Mouse (Mus musculus) hindbrain, embryonic 13.5 days (tissue): ENCODE results near the gene Iba57. TPM values are rescaled to one million over a fixed set of nuclear protein-coding genes. Genes with fewer than 3 reads are reported as not detected.
A peak's percentile ranks its signal among the peaks of the same experiment; 100 is the strongest.

Source experiments
- ATAC-seq: fragments of 200-750 bp; cut with Nextera tagmentation; 2 replicates; pipeline ENCODE4 v1.8.0; 2017; ENCODE audit warnings: moderate TSS enrichment; ENCODE audit not compliant: low FRiP score
- H3K27ac ChIP-seq: fragments of 300-500 bp; sonication (generic); 2 replicates; pipeline ENCODE4 v1.5.1; 2015; ENCODE audit warnings: inconsistent platforms, mild to moderate bottlenecking, moderate library complexity
- H3K27me3 ChIP-seq: fragments of 300-500 bp; sonication (generic); 2 replicates; pipeline ENCODE4 v1.6.1; 2015; ENCODE audit warnings: mild to moderate bottlenecking, inconsistent platforms
- H3K36me3 ChIP-seq: fragments of 300-500 bp; sonication (generic); 2 replicates; pipeline ENCODE4 v1.6.1; 2015; ENCODE audit warnings: mild to moderate bottlenecking, inconsistent platforms
- H3K4me1 ChIP-seq: fragments of 300-500 bp; sonication (generic); replicated peaks from 2 replicates; pipeline ENCODE4 v1.6.1; 2015; ENCODE audit warnings: inconsistent platforms
- H3K4me2 ChIP-seq: fragments of 300-500 bp; sonication (generic); 2 replicates; pipeline ENCODE4 v1.6.1; 2015; ENCODE audit warnings: inconsistent platforms, mild to moderate bottlenecking, moderate library complexity
- H3K4me3 ChIP-seq: fragments of 300-500 bp; sonication (generic); 2 replicates; pipeline ENCODE4 v1.5.1; 2015; ENCODE audit warnings: mild to moderate bottlenecking, inconsistent platforms
- H3K9ac ChIP-seq: fragments of 300-500 bp; sonication (generic); 2 replicates; pipeline ENCODE4 v1.6.1; 2015; ENCODE audit warnings: mild to moderate bottlenecking, inconsistent platforms
- H3K9me3 ChIP-seq: fragments of 300-500 bp; sonication (generic); 2 replicates; pipeline ENCODE4 v1.6.1; 2016; ENCODE audit warnings: inconsistent platforms
- WGBS: fragments of 180-500 bp; shearing (Covaris S2); methylation state at CpG from one replicate; pipeline ENCODE4 v1.1.7; 2015; 5-methylcytosine and 5-hydroxymethylcytosine counted together
- polyA plus RNA-seq: library from polyadenylated mRNA; unstranded; fragments of >200 nt; fragmentation: Nextera tagmentation; extraction: Ambion mirVana; gene quantifications from 2 replicates; pipeline ENCODE4 v1.2.1, GENCODE M21; 2015

The Iba57 gene
- polyA plus RNA-seq, 1 experiment from 2014 or later, result 6.2 TPM

DNA sequence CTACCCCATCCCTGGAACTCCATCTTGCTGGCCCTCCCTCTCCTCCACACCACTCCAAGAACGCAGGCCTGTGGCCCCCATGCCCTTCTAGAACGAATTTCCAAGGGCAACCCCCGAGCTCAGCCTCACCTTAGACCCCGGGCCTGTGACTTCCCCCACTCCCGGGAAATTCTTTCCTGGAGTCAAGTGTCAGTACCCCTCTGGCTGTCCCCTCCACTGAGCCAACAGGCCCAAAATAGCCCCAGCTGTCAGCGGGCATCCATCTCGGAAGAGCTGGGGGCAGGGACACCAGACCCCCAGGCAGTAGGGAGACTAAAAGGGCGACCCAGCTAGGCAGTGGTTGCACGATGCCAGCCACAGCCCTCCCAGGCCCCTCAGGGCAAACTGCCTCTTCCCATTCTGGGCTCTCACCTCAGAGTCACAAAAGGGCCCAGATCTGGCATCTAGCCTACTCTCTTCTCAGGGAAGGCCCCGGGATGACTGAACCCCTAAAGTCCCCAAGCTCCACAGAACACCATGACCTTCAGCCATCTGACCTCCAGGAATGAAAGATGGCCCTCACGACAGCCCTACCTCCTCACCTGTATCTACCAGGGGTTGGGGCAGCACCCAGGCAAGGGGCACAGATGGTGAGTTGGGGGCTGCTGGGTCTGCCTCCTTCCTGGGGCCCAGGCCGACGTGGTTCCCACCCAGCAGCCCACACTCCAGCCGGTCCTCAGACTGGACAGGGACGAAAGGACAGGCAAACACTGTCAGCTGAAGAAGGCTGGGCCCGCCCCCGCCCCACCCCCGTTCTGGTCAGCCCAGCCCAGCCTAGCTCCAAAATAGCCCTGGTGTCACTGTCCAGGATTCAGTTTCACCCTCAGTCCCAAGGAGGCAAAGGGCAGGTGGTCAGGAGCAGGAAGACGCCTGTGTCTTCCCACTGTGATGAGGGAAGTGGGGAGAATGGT is 24.7 kb downstream of the Iba57 start:
- peaks cover 60% of the 10 kb centered on the region for H3K27me3 ChIP-seq
- no peaks in the 10 kb centered on the region for H3K36me3 ChIP-seq
- no peak overlapping the region for H3K9ac ChIP-seq

DNA sequence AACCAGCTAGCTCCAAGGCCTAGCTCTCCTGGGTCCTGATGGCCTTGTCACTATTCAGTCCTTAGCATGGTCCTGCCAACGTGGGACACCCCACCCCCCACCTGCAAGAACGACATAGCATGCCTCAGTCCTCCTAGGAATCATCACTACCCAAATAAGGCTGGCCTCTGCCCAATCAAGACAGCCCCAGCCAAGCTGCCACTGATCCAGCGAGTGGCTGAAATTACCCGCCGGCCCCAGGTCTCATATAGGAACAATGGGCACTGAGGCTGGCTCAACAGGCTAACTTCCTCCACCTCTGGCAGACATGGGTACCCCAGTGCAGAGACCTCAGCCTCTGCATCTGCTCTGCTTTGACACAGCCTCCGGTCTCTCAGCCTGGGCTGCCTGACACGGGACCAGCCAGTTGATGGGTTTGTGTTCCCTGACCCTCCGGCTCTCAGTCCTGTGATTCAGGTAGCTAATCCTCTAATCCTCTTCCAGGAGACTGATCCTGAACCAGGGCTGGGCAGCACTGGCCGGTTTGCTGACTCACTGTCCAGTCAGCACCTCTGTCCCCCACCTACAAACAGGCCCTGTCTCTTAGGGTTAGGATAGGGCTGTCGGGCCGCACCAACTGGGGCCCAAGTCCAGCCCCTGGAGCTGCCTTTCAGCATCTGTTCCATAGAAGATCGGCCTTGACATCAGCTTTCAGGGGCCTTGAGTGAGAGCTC is 26.4 kb downstream of the Iba57 start:
- 67% methylated on average over 12 of the region's 12 CpGs for WGBS
- Histone ChIP-seq H3K27ac (no peak overlapping the region), H3K36me3 (no peaks in the 10 kb centered on the region), H3K9ac (no peak overlapping the region), H3K4me1 (peaks cover 17% of the 10 kb centered on the region), H3K9me3 (no peaks in the 10 kb centered on the region), H3K4me3 (no peak overlapping the region), H3K27me3 (peaks cover 76% of the 10 kb centered on the region), H3K4me2 (no peak overlapping the region)
- no peak for ATAC-seq

More for the DNA sequence above, 24.7 kb downstream of the Iba57 start:
- peaks cover 17% of the 10 kb centered on the region for H3K4me1 ChIP-seq
- 78% methylated on average over 19 of the region's 19 CpGs for WGBS
- no peak overlapping the region for H3K4me2 ChIP-seq
- no peak overlapping the region for H3K4me3 ChIP-seq
- ATAC-seq, result no peak
- no peaks in the 10 kb centered on the region for H3K9me3 ChIP-seq
- no peak overlapping the region for H3K27ac ChIP-seq

DNA sequence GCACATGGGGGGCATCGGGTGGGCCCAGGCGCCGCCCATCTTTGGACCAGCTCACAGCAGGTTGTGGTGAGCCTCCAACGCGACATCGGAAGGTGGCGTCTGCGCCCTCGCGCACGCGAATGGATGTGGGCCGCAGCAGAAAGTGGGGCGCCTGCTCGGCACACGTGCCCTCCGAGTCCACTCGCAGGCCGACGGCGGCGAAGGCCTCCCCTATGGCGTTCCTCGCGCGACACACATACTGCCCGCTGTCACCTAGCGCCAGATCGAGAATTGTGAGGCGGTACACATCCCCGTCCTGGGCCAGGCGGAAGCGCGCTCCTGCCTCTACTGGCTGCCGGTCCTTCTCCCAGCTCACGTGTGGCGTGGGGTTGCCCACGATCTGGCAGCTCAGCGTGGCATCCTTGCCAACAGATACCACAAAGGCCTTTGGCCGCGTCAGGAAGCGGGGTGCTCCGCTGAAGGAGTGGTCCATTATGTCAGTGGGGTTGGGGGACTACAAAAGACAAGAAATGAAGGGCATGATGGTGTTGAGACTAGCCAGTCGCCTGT is 27.6 kb downstream of the Iba57 start, which contains the start of gene Obscn:
Gene Obscn (minus strand): TSS at position 499 of the 549 bp plus-strand sequence.
- no peaks in the 10 kb centered on the region for H3K9me3 ChIP-seq
- H3K27ac ChIP-seq, result no peak within 1 kb of the TSS
- peaks cover 13% of the 10 kb centered on the region for H3K4me1 ChIP-seq
- H3K27me3 ChIP-seq, result peaks cover 78% of the 10 kb centered on the region
- H3K4me2 ChIP-seq, result peak within 1 kb of the TSS; percentile 55
- H3K9ac ChIP-seq, result peak within 1 kb of the TSS; percentile 51
- 14% methylated on average over 44 of the region's 44 CpGs for WGBS
- no peak for ATAC-seq
- no peaks in the 10 kb centered on the region for H3K36me3 ChIP-seq
- H3K4me3 ChIP-seq, result peak within 1 kb of the TSS; percentile 35

DNA sequence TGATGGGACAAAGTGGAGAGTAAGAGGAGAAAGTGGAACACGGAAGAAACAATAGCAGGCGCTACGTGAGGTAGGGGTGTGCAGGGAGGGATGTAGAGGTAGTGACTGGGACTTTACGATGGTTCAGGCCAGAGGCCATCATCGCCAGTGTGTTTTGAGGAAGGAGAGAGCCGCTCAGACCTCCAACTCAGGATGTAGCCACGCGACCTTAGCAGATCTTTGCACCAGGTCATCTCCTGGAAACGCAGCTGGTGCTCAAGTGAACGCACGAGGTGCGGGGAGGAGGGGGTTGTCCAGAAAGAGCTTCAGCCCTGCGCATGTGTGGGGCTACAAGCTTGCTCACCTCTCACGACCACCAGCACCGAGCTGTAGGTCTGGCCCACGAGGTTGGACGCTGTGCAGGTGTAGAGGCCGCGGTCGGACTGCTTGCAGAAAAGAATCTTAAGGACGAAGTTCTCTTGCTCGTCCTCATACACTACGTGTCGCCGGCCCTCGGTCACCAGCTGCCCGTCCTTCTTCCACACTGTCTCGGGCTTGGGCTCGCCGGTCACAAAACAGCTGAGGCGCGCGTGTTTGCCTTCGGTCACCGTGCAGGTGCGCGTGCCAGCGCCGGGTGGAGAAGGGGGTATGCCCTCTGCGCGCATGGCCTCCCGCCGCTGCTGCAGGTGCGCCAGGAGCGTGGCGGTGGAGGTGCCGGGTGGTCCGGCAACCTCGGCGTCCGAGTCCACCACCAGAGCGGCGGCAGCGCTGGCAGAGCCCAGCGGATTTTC is 28.3 kb downstream of the Iba57 start:
- Histone ChIP-seq H3K27me3 (peaks cover 84% of the 10 kb centered on the region), H3K27ac (no peak overlapping the region), H3K4me1 (peaks cover 13% of the 10 kb centered on the region), H3K36me3 (no peaks in the 10 kb centered on the region), H3K4me2 (peak overlapping the region; percentile 55), H3K9ac (peak overlapping the region; percentile 51), H3K4me3 (peak overlapping the region; percentile 35), H3K9me3 (no peaks in the 10 kb centered on the region)
- WGBS, result 10% methylated on average over 55 of the region's 55 CpGs
- ATAC-seq, result no peak

DNA sequence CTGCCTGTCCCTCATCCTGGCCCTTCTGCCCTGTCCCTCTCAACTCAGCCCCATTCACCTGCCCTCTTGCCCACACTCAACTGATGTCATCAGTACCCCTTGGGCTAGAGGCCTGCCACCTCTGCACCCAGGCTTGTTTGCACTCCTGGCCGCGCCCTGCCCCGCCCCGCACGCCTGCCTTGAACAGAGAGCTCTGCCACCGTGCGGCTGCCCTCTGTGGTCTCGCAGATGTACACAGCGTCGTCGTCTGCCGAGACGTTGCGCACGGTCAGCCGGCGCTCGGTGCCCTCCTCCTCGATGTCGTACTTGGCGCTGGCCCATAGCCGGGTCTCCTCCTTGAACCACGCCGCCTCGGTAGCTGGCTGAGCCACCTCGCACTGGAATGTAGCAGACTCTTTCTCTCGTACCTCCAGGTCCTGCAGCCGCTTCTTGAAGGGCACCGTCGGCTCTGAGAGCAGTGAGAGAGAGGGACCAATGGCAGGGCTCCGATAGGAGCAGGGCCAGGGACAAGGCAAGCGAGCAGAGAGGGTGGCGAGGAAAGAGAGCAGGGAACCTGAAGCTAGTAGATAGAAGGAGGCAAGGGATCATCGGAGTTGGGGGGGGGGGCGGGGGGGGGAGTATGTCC is 29.1 kb downstream of the Iba57 start:
- Histone ChIP-seq H3K9me3 (no peaks in the 10 kb centered on the region), H3K27me3 (peaks cover 79% of the 10 kb centered on the region), H3K4me2 (peak overlapping the region; percentile 55), H3K4me1 (peaks cover 13% of the 10 kb centered on the region), H3K27ac (no peak overlapping the region), H3K36me3 (no peaks in the 10 kb centered on the region), H3K9ac (no peak overlapping the region), H3K4me3 (peak overlapping the region; percentile 35)
- ATAC-seq, result no peak
- 7% methylated on average over 35 of the region's 35 CpGs for WGBS

DNA sequence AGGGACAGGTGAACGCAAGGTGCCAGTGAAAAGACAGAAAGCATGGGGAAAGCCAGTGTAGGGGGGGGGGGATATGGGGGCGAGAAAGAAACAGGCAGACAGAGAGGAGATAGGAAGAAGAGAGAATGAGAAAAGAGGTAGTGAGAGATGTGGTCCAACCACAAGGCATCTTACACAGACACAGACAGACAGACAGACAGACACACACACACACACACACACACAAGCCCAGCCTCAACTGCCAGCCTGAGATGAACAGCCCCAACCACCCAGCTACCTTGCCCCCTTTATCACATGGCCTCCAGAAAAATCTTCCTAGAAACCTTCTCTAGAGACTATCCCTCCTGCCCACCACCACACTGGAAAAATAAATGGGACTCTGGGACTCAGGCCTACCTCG is 31.5 kb downstream of the Iba57 start:
- Histone ChIP-seq H3K4me2 (no peak overlapping the region), H3K27ac (no peak overlapping the region), H3K4me3 (no peak overlapping the region), H3K4me1 (peaks cover 13% of the 10 kb centered on the region), H3K36me3 (no peaks in the 10 kb centered on the region), H3K9ac (no peak overlapping the region), H3K27me3 (peaks cover 58% of the 10 kb centered on the region), H3K9me3 (no peaks in the 10 kb centered on the region)
- no peak for ATAC-seq
- 90% methylated on average over 2 of the region's 3 CpGs for WGBS

DNA sequence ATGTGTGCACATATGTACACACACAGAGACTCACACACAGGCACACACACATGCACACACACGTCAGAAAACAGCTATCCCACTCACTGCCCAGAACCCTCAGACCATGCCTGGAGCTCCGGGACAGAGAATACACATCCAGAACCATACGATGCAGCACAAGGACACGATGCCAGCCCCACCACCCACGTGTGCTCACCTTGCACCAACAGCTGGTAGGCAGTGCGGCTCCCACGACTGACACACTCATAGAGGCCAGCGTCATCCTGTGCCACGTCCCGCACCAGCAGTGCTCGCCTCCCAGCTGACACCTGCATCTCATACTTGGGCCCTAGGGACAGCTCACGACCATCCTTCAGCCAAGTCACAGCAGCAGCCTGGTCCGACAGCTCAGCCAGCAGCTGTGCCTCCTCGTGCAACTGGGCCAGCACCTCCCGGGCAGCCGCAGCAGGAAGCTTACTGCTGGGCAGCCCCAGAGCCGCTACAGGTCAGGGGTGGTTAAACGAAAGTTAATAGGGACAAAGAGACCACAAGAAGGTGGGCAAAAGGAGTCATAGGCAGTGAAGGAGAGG is 32.1 kb downstream of the Iba57 start:
- H3K36me3 ChIP-seq, result no peaks in the 10 kb centered on the region
- H3K9me3 ChIP-seq, result no peaks in the 10 kb centered on the region
- no peak for ATAC-seq
- H3K27me3 ChIP-seq, result peaks cover 52% of the 10 kb centered on the region
- peaks cover 13% of the 10 kb centered on the region for H3K4me1 ChIP-seq
- no peak overlapping the region for H3K27ac ChIP-seq
- no peak overlapping the region for H3K9ac ChIP-seq
- WGBS, result 65% methylated on average over 18 of the region's 18 CpGs
- H3K4me2 ChIP-seq, result no peak overlapping the region
- H3K4me3 ChIP-seq, result no peak overlapping the region

DNA sequence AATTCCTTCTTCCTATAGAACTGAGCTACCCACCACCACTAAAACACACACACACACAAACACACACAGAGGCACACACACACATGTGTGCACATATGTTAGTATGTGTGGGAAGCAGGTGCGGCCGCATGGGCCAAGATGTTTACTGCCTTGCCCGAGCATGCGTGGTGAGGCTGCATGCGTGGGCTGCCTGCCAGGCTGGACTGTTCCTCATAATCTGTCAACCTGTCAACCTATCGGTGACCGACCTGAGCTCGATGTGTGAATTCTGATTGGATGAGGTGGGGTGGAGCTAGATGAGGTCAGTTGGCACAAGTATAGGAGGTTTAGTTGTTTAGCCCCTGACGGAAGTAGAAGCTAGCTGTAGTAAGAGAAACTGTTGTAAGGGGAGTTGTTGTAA is 32.8 kb downstream of the Iba57 start:
- no peak for ATAC-seq
- H3K4me1 ChIP-seq, result peaks cover 9% of the 10 kb centered on the region
- no peak overlapping the region for H3K4me2 ChIP-seq
- H3K27ac ChIP-seq, result no peak overlapping the region
- H3K36me3 ChIP-seq, result no peaks in the 10 kb centered on the region
- no peak overlapping the region for H3K9ac ChIP-seq
- no peaks in the 10 kb centered on the region for H3K9me3 ChIP-seq
- peaks cover 45% of the 10 kb centered on the region for H3K27me3 ChIP-seq
- no peak overlapping the region for H3K4me3 ChIP-seq
- 82% methylated on average over 9 of the region's 9 CpGs for WGBS

DNA sequence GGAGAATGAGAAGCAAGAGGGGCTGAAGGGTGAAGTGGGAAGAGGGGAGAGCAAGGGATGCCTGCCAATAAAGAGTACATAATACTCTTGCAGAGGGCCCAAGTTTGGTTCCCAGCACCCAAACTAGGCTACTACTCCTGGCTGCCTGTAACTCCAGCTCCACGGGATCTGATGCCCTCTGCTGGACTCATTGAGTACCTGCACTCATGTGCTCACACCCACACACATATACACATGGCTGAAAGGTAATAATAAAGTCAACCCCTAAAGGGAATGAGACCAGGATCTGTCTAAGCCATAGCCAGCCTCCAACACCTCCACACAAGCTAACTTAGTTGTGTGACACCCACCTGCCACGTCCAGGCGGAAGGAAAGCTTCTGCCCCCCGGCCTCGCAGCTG is 57.6 kb downstream of the Iba57 start:
- Histone ChIP-seq H3K27ac (no peak overlapping the region), H3K9ac (no peak overlapping the region), H3K27me3 (no peaks in the 10 kb centered on the region), H3K36me3 (no peaks in the 10 kb centered on the region), H3K4me2 (no peak overlapping the region), H3K4me1 (no peaks in the 10 kb centered on the region), H3K9me3 (no peaks in the 10 kb centered on the region), H3K4me3 (no peak overlapping the region)
- WGBS, result 92% methylated on average over 5 of the region's 5 CpGs
- no peak for ATAC-seq
